Mouse (Mus musculus): Measurements from ENCODE around the gene Slit2.

The Slit2 gene

DNA sequence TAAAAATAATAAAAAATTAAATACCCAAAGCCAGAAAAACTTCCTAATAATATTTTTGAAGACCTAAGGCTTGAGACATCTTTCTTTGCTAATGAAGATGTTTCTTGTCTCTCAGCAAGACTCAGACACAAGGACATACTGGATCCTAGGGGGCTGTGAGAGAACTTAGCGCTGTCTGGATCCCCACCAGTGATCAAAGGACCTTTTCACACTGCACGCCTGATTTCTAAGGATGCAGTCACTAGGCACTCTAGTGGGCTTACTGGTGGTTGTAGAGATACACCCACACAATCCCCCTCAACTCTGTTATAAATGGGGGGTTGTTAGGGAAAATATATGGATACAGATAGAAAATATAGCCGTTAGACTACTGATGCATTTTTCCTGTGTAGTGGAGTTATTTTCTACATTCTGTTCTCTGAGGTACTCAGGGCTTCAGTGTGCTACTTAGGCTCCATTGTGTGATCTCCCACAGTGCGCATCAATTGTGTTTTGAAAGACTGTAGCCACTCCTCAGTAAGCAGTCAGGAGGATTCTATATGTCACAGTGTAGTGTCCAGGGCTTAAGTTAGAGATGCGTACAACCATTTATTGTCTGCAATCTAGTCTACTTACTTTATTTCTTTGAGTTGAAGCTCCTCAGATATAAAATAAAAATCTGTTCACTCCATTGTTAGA, 67.8 kb downstream of the Slit2 start:
- CTCF ChIA-PET, result no interaction called here

DNA sequence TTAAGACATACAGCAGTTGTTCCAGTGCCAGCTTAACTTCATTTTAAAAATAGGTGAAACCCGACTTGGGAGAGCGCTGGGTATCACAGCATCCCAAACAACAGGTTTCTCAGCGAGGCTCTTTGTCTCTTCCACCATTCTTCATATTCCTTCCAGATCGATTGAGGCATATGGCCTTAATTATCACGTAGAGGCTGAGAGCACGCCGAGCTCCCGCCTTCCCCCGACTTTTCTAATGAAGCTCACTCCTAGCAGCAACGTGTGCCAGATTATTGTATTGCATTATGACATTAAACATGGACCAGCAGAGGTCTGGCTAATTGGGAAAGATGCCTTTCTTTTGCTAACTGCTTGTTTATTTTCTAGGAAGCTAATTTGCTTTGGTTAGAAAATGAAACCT, 75.7 kb downstream of the Slit2 start:
- CTCF ChIA-PET, result no interaction called here

DNA sequence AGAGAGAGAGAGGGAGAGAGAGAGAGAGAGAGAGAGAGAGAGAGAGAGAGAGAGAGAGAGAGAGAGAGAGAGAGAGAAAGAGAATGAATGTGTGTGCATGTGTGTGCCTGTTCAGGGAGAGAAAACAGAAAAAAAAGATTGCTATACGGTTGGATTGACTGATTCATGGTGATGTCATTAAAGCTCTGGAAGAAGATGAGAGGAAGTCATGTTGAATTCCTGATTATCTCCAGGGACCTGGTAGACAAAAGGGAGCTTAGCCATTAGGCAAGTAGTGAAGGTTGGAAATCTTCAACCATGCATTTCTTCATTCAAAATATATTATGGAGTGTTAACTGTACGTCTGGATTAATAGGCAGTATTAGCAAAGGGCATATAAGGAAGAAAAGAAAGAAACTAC, 77.8 kb downstream of the Slit2 start:
- CTCF ChIA-PET, result no interaction called here

DNA sequence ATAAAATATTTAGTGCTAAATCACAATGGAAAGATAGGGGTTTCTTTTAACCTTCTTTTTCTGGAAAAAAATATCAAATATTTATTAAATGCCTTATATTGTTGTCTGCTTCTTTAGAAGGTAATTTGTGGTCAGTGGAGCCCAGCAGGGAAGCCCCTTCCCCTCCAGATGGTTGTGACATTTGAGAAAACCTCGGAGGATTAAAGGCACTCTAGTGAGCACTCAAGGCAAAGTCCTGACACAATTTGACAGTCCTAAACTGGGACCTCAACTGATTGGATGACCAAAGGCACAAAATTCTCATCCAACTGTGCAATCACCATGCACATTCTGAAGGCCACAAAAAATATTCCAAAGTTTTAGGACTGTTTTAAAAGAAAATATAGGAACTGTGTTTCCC, 95.8 kb downstream of the Slit2 start:
- CTCF ChIA-PET, result no interaction called here

DNA sequence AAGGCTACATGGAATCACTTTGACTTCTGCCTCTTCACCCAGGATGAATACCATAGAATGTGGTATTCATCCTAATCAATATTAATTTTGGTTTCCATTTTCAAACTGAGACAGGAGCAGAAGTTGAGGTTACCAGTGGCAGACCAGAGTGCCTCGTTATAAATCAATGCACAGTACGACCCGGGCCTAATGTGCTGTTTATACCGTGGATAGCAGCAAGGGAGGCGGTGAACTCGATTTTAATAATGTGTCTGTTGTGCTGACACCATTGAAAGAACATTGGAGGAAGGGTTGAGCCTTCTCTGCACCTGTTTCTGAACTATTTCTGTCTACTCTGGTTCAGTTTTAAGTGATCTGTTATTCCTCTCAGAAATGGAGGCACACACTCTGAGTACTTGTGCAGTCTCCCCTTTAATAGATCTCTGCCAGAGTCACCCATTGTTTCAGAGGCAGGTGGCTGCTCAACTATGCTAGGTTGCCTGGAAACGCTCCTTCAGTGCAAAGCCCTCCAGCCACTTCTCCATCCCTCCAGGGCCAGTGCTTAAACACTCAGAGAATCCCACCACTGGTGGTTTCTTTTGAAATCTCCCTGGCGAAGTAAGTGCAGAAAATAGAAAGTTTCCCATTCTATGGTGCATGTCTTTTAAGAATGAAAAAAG, 98.4 kb downstream of the Slit2 start:
- CTCF ChIA-PET, result no interaction called here

DNA sequence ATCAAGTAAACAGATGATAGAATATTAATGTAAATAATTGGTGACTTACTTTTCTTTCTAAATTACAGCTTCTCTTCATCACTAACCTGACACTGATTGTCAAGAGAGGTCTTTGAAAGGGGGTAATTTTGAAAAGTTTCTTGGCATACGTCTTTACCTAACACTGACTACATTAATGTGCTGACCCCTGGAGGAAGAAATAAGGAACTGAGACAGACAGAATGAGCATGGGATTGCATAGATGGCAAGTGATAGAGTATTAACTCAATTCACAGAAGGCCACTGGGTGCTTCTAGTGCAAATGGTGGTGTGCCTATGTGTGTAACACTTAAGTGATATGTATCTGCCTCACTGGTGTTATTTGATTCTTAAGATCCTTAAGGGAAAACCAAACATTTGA, 130.5 kb downstream of the Slit2 start:
- CTCF ChIA-PET, result no interaction called here

DNA sequence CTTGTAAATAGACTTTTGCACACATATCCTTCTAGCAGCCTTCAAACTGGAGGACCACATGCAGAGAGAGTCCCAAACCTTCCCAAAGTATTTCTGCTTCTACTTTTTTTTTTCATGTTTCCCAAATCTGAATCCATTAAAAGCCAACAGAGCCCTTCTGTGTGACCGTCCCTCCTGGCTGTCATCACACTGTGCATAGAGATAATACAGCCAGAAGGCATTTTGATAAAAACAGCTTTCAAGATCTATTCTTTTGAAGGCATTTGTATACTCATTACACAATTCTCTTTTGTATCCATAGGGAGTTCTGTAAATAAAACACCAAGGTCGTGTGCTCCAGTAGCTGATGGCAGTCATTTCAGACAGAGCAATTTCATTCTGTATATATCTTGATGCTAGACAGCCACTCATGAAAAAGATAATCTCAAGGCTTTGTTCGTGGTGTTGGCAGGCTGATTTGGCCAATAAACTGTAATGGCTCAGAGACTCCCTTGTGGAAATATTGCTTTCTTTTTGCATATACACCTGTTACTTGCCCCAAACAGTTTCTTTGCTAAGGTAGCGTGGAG, 132.1 kb downstream of the Slit2 start:
- CTCF ChIA-PET, result no interaction called here

DNA sequence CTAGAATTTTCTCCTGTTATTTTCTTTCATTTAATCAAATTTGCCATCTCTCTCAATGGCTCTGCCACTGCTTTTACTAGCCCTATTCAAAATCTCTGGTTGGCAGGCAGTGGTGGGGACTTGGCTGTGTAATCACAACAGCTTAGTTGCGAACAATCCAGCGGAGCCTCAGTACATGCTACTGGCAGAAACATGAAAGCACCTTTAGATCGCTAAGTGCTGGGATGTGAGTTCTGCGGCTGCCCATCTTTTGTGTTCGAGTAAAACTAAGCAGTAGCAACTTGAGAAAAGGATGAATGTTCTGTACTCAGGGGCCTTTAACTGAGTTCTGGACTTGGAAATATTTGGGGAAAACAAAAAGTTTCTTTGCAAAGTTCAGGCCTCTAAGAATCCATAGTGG, 139.7 kb downstream of the Slit2 start:
- CTCF ChIA-PET, result no interaction called here

DNA sequence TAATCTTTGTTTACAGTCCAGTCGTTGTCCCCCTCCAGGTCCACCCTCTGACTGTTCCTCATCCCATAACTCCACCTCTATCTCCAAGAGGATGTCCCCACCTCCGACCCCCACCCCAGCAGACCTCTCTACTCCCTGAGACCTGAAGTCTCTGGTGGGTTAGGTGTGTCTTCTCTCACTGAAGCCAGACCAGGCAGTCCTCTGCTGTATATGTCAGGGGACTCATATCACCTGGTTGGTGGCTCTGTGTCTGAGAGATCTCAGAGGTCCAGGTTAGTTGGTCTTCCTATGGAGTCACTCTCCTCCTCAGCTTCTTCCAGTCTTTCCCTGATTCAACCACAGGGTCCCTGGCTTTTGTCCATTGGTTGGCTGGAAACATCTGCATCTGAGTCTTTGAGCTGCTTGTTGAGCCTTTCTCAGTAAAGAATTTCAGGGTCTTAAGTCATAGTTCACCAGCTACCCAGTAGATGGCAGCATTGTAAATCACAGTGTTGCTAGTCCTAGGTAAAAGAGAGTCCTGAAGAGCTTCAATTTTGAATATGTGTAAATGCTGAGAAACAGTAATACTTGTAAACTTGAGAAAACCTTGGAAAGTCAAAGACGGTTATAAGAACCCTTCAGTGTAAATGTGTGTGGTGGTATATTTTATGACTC, 143.0 kb downstream of the Slit2 start:
- CTCF ChIA-PET, result no interaction called here

DNA sequence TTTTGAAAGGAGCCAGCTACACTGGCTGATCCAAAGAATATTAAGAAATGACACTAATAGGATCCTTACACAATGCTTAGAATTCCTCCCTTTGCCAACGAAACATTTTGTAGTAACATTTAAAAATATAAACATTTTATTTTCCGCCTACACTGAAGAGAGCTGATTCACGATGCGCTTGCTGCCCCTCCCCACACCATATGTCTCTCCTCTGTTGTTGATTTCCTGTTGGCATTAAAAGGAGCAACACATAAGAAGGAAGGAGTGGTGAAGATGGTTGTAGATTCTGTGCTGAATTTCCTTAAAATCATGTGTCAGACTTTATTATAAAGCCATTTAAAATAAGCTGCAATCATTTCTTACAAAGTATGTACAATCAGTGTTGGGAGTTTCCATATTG, 147.0 kb downstream of the Slit2 start:
- CTCF ChIA-PET, result no interaction called here

DNA sequence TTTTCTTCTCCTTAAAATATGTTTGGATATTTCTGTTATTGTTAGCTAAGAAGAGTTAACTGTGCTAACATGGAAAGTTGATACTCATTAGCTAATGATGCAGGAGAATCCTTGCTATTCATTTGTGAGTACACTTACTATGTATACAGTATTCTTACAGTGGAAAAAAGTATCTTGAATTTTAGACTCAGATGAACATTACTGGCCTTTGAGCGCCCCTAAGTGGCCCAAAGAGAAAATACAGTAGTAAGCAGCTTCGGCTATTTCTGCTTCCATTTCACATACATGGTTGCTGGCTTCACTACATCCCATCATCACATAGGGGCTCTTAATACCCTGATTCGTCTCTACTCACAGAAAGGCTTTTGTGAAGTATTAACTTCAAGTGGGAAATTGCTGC, 153.6 kb downstream of the Slit2 start:
- CTCF ChIA-PET, result no interaction called here

DNA sequence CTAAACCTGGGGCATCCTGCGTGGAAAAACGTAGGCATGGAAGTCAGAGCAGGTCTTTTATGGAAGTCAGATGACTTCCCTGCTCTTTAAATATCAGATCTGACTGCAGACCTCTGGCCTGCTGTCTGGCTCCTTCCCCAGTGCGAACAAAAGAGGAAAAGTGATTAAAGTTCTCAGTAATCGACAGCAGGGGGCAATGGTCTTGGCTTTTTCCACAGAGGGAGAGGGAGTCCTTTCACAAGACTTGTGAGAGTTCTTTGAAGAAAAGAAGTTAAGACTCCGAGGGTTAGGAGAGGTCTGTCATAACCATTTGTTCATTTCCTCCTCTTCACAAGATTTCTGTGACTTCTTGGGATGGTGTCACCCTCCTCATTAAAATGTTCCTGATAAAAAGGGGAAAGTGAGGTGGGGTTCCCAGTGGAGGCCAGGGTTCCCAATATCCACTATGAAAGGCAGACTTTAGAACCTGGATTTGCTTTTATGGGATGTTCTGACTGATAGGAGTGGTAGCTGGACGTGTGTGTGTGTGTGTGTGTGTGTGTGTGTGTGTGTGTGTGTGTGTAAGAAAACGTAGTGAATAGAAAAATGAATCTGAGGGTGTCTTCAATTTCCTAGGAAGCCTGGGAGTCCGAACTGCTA, 156.0 kb downstream of the Slit2 start:
- CTCF ChIA-PET, result no interaction called here

DNA sequence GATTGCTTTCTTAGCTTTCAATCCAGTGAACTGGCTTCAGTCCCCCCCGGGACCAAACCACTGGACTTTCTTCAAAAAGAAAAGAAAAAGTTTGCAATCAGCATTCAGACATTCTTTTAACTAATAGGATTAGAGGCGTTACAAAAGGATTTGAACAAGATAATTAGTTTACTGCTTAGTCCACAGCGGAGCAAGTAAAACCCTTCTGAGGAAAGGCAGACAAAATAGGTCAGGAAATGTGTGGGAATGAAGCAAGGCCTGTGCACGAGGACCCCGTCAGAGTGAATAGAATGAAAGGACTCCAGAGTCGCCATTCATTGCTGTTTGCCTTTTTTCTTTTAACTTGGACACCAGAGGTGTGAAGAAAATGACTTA, 156.5 kb downstream of the Slit2 start:
- CTCF ChIA-PET, result no interaction called here

DNA sequence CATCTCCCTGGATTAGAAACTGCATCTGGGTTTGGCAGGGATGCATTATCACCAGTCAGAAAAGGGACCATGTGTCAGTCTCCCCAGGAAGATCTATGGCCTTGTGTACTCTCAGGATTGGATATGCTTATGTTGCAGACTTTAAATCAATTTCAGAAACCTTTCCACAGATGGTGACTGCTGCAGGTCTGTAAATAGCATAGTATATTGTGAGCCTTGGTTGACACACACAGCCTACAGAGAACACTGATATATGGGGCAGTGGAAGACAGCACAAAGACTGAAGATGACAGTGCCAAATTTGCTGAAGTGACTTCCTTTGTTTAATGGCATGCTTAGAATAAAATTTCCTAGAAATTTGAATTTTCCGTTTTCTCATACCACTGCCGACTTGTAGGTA, 163.1 kb downstream of the Slit2 start:
- CTCF ChIA-PET, result no interaction called here

DNA sequence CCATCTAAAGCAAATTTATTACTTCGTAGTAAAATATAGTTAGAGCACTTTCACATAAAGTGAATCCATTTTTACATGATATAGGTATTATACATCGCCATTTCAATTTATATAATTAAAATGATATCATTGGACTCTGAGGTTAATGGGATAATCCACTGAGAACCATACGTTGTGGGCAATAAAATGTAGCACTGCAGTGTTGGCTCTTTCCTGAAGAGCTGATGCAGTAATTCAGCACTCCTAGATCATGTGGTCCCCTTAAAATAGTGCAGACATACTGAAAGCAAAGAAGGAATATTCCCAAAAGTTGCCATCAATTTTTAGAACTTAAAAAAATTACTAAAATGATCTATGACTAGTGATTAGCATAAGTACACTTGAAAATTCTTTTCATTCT, 177.9 kb downstream of the Slit2 start:
- CTCF ChIA-PET, result no interaction called here

DNA sequence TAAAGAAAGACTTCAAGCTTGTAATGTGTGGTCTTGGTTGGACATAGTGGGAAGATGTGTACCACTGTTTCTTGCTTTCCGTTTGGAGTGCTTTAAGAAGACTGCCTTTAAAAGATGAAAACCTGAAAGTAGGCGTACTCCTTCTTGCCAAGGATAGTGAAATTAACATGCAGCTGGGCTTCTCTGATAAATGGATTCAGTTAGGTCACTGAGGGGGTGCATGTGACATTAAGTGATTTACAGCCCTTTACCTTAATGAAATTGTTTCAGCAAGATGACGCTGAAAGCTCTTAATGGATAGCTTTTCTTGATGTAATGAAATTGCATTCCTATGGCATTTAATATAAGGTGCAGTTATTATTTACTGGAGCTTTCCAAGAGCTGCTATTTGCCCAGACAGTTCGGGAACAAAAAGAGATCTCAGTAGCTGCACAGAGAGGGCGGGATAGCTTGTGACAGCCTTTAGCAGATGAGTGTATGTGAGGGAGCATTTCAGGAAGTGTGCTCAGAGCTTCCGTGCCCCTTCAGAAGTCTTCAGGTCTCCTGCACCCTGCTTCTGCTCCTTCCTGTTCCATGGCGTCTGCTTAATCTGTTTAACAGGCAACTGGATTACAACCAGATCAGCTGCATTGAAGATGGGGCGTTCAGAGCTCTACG, 198.8 kb downstream of the Slit2 start:
- CTCF ChIA-PET, result interaction anchor here (0.5 kb wide), 1 partner anchor 14 kb away, joined by 3 read pairs; no protein-coding TSS in a partner anchor

DNA sequence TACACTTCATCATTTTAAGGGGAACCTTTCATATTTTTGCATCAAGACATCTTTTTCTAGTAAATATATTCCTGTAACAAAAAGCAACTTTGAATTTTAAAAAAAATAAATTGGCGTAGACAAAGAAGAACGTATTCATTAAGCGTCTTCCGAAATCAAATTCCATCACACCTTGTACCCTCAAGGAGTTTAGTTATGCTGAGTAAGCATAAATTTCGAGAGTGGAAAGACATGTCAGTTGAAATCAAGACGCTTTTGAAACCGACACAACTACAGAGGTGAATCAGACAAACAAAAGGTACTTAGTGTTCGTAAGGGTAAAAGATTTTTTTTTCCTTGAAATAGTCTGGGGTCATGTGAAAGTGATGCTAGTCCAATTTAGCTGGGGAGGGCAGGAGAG, 201.4 kb downstream of the Slit2 start:
- CTCF ChIA-PET, result no interaction called here

DNA sequence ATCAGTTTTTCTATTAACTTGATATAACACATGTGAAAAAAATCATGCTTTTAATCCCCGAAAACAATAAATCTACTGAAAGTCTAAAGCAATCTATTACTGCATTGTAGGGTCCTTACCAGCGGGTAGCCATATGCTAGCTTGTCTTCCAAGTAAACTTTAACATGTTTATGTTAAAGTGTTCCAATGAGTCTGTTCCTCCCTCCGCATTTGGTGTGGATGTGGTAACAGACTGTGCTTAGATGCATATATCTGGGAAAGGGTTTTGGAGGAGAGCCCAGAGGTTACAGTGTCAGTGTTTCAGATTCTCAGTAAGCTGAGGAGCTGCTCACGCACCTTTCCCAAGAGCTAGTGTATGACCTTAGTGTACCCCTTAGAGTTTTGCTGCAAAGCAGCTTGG, 204.9 kb downstream of the Slit2 start:
- CTCF ChIA-PET, result no interaction called here

DNA sequence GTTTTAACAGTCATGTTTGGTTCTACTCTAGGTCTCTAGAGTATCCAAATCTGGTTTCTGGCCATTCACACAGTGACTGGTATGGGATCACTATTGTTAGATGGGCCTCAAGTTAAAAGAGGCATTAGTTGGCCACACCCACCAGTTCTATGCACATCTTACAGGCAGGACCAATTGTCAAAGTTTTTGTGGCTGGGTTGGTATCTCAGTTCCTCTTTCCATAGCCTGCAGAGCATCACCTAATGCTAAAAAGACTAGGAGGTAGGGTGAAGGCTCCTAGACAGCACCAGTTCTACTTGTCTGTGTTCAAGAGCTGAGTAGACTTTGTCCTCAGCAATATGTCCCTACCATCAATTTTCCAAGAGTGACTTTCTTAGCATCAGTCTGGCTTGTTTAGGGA, 216.4 kb downstream of the Slit2 start:
- CTCF ChIA-PET, result no interaction called here

DNA sequence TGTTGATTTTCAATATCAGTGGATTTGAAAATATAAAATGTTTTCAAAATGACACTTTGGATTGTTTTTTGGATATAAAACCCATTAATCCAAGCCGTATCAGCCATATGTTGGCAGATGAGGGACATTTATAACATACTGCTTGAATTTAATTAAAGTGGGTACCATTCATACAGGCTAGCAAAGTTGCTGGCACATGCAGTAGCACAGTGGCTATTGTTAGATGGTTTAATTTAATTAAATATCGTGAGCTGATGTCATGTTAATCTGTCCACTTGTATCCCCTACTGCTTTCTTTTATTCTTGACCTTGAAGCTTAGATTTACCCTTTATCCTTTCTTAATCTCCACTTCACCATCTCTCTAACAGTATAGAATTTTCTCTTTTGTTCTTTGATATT, 232.3 kb downstream of the Slit2 start:
- CTCF ChIA-PET, result no interaction called here

DNA sequence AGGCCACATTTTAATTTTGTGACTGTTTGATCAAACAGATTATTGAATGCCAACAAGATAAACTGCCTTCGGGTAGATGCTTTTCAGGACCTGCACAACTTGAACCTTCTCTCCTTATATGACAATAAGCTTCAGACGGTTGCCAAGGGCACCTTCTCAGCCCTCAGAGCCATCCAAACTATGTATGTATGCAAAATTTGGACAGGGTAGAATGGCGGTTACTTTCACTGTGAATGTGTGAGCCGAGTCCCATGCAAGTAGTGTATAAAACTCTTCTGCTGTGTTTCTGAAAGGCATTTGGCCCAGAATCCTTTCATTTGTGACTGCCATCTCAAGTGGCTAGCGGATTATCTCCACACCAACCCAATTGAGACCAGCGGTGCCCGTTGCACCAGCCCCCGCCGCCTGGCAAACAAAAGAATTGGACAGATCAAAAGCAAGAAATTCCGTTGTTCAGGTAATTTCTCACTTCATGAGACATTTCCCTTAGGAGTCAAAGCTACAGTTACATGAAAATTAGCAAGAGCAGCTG, 236.8 kb downstream of the Slit2 start:
- CTCF ChIA-PET, result no interaction called here

DNA sequence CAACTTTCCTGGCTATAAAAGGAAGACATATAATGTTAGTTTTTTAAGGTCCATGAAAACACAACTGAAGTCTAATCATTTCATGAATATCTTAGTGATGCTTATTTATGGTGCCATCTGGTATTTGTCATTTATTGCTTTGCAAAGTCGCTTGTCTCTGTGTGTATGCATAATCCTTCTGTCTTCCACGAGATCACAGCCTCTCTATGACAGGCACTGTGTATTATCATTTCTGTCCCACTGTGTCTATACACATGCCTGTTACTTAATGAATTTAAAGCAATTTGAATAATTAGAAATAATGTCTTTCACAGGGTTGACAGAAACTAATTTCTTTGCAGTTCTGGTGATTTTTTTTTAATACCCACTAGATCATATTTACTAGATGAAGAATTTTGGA, 242.6 kb downstream of the Slit2 start:
- CTCF ChIA-PET, result no interaction called here
